Mouse (Mus musculus): ENCODE data around the gene Tmem19. TPM values are rescaled to one million over a fixed set of nuclear protein-coding genes. Genes with fewer than 3 reads are reported as not detected.
A peak's percentile ranks its signal among the peaks of the same experiment; 100 is the strongest.

Tmem19 gene
- total and polyA plus RNA-seq, 2 experiments from 2014 or later, result 36.0 to 38.8 TPM

GRCm38 (mm10) chr10:115384221-115385017, 22.1 kb upstream of the Tmem19 start, which contains the start of the genes Thap2 and Zfc3h1:
TSS of gene Thap2 (minus strand) at chr10:115384443.
TSS of gene Zfc3h1 (plus strand) at chr10:115384959.
- WGBS, result under 1% methylated on average over 65 of the region's 65 CpGs
- no peaks in the 10 kb centered on the region for H3K9me3 ChIP-seq (ENCODE audit: low read length)
- H3K4me3 ChIP-seq (ENCODE audit: low read depth, low read length), result peak within 1 kb of the TSS; percentile 65
- ATAC-seq (peak; percentile 98), DNase-seq (peak; percentile 99)
- peak within 1 kb of the TSS; percentile 90 for H3K9ac ChIP-seq
- H3K4me1 ChIP-seq (ENCODE audit: insufficient read depth), result peaks cover 32% of the 10 kb centered on the region
- no peaks in the 10 kb centered on the region for H3K27me3 ChIP-seq (ENCODE audit: insufficient read depth, low read length)
- H3K27ac ChIP-seq (ENCODE audit: low read depth, low read length), result peak within 1 kb of the TSS; percentile 98
- peak; percentile 86 for TF ChIP-seq CTCF (IDR thresholded peaks at IDR 0.05; ENCODE audit: low read depth)
- peak within 1 kb of the TSS; percentile 64 for H3K4me2 ChIP-seq (ENCODE audit: low read depth)
- peaks cover 2% of the 10 kb centered on the region; the same call in 1 of the 2 replicates for H3K36me3 ChIP-seq (ENCODE audit: insufficient read depth)

- TF ChIP-seq CTCF (IDR thresholded peaks at IDR 0.05; ENCODE audit: low read depth), result no peak
- Histone ChIP-seq H3K27me3 (ENCODE audit: insufficient read depth, low read length) (no peaks in the 10 kb centered on the region), H3K36me3 (ENCODE audit: insufficient read depth) (no peaks in the 10 kb centered on the region), H3K4me3 (ENCODE audit: low read depth, low read length) (peak overlapping the region; percentile 65), H3K27ac (ENCODE audit: low read depth, low read length) (peak overlapping the region; percentile 98), H3K4me1 (ENCODE audit: insufficient read depth) (peaks cover 32% of the 10 kb centered on the region), H3K4me2 (ENCODE audit: low read depth) (peak overlapping the region; percentile 64), H3K9me3 (ENCODE audit: low read length) (no peaks in the 10 kb centered on the region), H3K9ac (peak overlapping the region; percentile 90)
- DNase-seq, result peak; percentile 39
- no peak for ATAC-seq
- WGBS, result under 1% methylated on average over 15 of the region's 15 CpGs
Measured at GRCm38 (mm10) chr10:115383644-115384220, 21.4 kb upstream of the Tmem19 start.

- DNase-seq (peak; percentile 13), ATAC-seq (no peak)
- 6% methylated on average over 12 of the region's 12 CpGs for WGBS
- peak overlapping the region; percentile 90 for H3K9ac ChIP-seq
- 0 out of 2 replicates have a peak overlapping the region, but pooled peaks have one; percentile 98 for H3K27ac ChIP-seq (ENCODE audit: low read depth, low read length)
- TF ChIP-seq CTCF (IDR thresholded peaks at IDR 0.05; ENCODE audit: low read depth), result no peak
- H3K9me3 ChIP-seq (ENCODE audit: low read length), result no peaks in the 10 kb centered on the region
- H3K4me1 ChIP-seq (ENCODE audit: insufficient read depth), result peaks cover 29% of the 10 kb centered on the region
- peak overlapping the region; percentile 64 for H3K4me2 ChIP-seq (ENCODE audit: low read depth)
- H3K36me3 ChIP-seq (ENCODE audit: insufficient read depth), result no peaks in the 10 kb centered on the region
- no peaks in the 10 kb centered on the region for H3K27me3 ChIP-seq (ENCODE audit: insufficient read depth, low read length)
- peak overlapping the region; percentile 65 for H3K4me3 ChIP-seq (ENCODE audit: low read depth, low read length)
Measured at GRCm38 (mm10) chr10:115382846-115383643, 20.7 kb upstream of the Tmem19 start.

- Histone ChIP-seq H3K4me3 (ENCODE audit: low read depth, low read length) (no peak overlapping the region), H3K9ac (no peak overlapping the region), H3K27me3 (ENCODE audit: insufficient read depth, low read length) (no peaks in the 10 kb centered on the region), H3K9me3 (ENCODE audit: low read length) (no peaks in the 10 kb centered on the region), H3K4me2 (ENCODE audit: low read depth) (no peak overlapping the region), H3K27ac (ENCODE audit: low read depth, low read length) (no peak overlapping the region), H3K36me3 (ENCODE audit: insufficient read depth) (no peaks in the 10 kb centered on the region), H3K4me1 (ENCODE audit: insufficient read depth) (peaks cover 20% of the 10 kb centered on the region)
- TF ChIP-seq CTCF (IDR thresholded peaks at IDR 0.05; ENCODE audit: low read depth), result no peak
- ATAC-seq (no peak), DNase-seq (no peak)
- WGBS, result 70% methylated on average over 2 of the region's 2 CpGs
Measured at GRCm38 (mm10) chr10:115381506-115382084, 19.3 kb upstream of the Tmem19 start.

GRCm38 (mm10) chr10:115363151-115363550, 850 bp upstream of the Tmem19 start:
- Histone ChIP-seq H3K9ac (0 out of 2 replicates have a peak overlapping the region, but pooled peaks have one; percentile 73), H3K27me3 (ENCODE audit: insufficient read depth, low read length) (no peaks in the 10 kb centered on the region), H3K9me3 (ENCODE audit: low read length) (no peaks in the 10 kb centered on the region), H3K36me3 (ENCODE audit: insufficient read depth) (no peaks in the 10 kb centered on the region), H3K4me1 (ENCODE audit: insufficient read depth) (peaks cover 12% of the 10 kb centered on the region), H3K4me2 (ENCODE audit: low read depth) (peak overlapping the region; percentile 66), H3K4me3 (ENCODE audit: low read depth, low read length) (peak overlapping the region; percentile 71; the same call in 1 of the 2 replicates), H3K27ac (ENCODE audit: low read depth, low read length) (no peak overlapping the region)
- ATAC-seq (no peak), DNase-seq (no peak)
- TF ChIP-seq CTCF (IDR thresholded peaks at IDR 0.05; ENCODE audit: low read depth), result no peak
- WGBS, result 84% methylated on average over 4 of the region's 4 CpGs

GRCm38 (mm10) chr10:115362623-115362964, 293 bp upstream of the Tmem19 start:
- ATAC-seq (peak; percentile 32), DNase-seq (no peak)
- Histone ChIP-seq H3K9me3 (ENCODE audit: low read length) (no peaks in the 10 kb centered on the region), H3K4me1 (ENCODE audit: insufficient read depth) (peaks cover 12% of the 10 kb centered on the region), H3K36me3 (ENCODE audit: insufficient read depth) (no peaks in the 10 kb centered on the region), H3K9ac (peak overlapping the region; percentile 73), H3K4me3 (ENCODE audit: low read depth, low read length) (peak overlapping the region; percentile 71), H3K4me2 (ENCODE audit: low read depth) (peak overlapping the region; percentile 66), H3K27ac (ENCODE audit: low read depth, low read length) (peak overlapping the region; percentile 97), H3K27me3 (ENCODE audit: insufficient read depth, low read length) (no peaks in the 10 kb centered on the region)
- WGBS, result 7% methylated on average over 9 of the region's 9 CpGs
- no peak for TF ChIP-seq CTCF (IDR thresholded peaks at IDR 0.05; ENCODE audit: low read depth)

All from forebrain, postnatal 0 days (tissue).